Mouse (Mus musculus): ENCODE measurements around the gene Atp7b. TPM values are rescaled to one million over a fixed set of nuclear protein-coding genes. Genes with fewer than 3 reads are reported as not detected.

Gene Atp7b
- total and polyA plus RNA-seq, 3 experiments, result 29.4 to 32.5 TPM; not detected in 1

- H3K27ac ChIP-seq (ENCODE audit: control insufficient read depth, low read depth, low read length), result no peak overlapping the region
- TF ChIP-seq ZNF384 (IDR thresholded peaks at IDR 0.05; ENCODE audit: low read depth, low read length), result no peak
- TF ChIP-seq MYB (IDR thresholded peaks at IDR 0.05; ENCODE audit: low read depth, low read length), result no peak
- no peak for TF ChIP-seq NELFE (IDR thresholded peaks at IDR 0.05; ENCODE audit: low read depth, low read length)
- no peak for TF ChIP-seq TCF12 (IDR thresholded peaks at IDR 0.05; ENCODE audit: low read depth, low read length)
- H3K79me2 ChIP-seq (ENCODE audit: control insufficient read depth, insufficient read depth, low read length, poor library complexity), result no peaks in the 10 kb centered on the region
- H3K36me3 ChIP-seq (ENCODE audit: control insufficient read depth in 1 of 2, insufficient read depth in 2 of 2, low read length in 2 of 2), result peaks cover 0 to 27% of the 10 kb centered on the region in 2 experiments; a peak in 2 of 4 replicates
- H3K4me3 ChIP-seq (ENCODE audit: control insufficient read depth in 1 of 2, insufficient read depth in 1 of 2, low read depth in 2 of 2, low read length in 2 of 2), result no peak overlapping the region
- no peaks in the 10 kb centered on the region for H3K4me1 ChIP-seq (ENCODE audit: control insufficient read depth in 1 of 2, insufficient read depth in 2 of 2, low read length in 2 of 2)
- DNase-seq (ENCODE audit: low read depth, low spot score), result no peak
- no peaks in the 10 kb centered on the region for H3K27me3 ChIP-seq (ENCODE audit: control insufficient read depth in 1 of 2, insufficient read depth in 2 of 2, low read length in 2 of 2)
- H3K9ac ChIP-seq (ENCODE audit: control insufficient read depth, low read depth, low read length, poor library complexity, severe bottlenecking), result no peak overlapping the region
- no peaks in the 10 kb centered on the region for H3K9me3 ChIP-seq (replicated peaks; ENCODE audit: insufficient read depth, low read length)
Measured at GRCm38 (mm10) chr8:22009403-22009802, 50.7 kb downstream of the Atp7b start.

- H3K27ac ChIP-seq (ENCODE audit: control insufficient read depth, low read depth, low read length), result no peak overlapping the region
- H3K4me1 ChIP-seq (ENCODE audit: control insufficient read depth in 1 of 2, insufficient read depth in 2 of 2, low read length in 2 of 2), result no peaks in the 10 kb centered on the region
- H3K27me3 ChIP-seq (ENCODE audit: control insufficient read depth in 1 of 2, insufficient read depth in 2 of 2, low read length in 2 of 2), result no peaks in the 10 kb centered on the region
- TF ChIP-seq TBP (IDR thresholded peaks at IDR 0.05; ENCODE audit: low read depth, low read length), result no peak
- no peak for TF ChIP-seq ZMIZ1 (IDR thresholded peaks at IDR 0.05; ENCODE audit: low read depth, low read length)
- TF ChIP-seq TCF12 (IDR thresholded peaks at IDR 0.05; ENCODE audit: low read depth, low read length), result no peak
- no peak for TF ChIP-seq BHLHE40 (IDR thresholded peaks at IDR 0.05; ENCODE audit: borderline replicate concordance, low read depth, low read length)
- H3K79me2 ChIP-seq (ENCODE audit: control insufficient read depth, insufficient read depth, low read length, poor library complexity), result no peaks in the 10 kb centered on the region
- no peak for DNase-seq (ENCODE audit: low read depth, low spot score)
- peaks cover 0 to 21% of the 10 kb centered on the region in 2 experiments; a peak in 2 of 4 replicates for H3K36me3 ChIP-seq (ENCODE audit: control insufficient read depth in 1 of 2, insufficient read depth in 2 of 2, low read length in 2 of 2)
- no peaks in the 10 kb centered on the region for H3K9me3 ChIP-seq (replicated peaks; ENCODE audit: insufficient read depth, low read length)
- no peak overlapping the region for H3K9ac ChIP-seq (ENCODE audit: control insufficient read depth, low read depth, low read length, poor library complexity, severe bottlenecking)
- H3K4me3 ChIP-seq (ENCODE audit: control insufficient read depth in 1 of 2, insufficient read depth in 1 of 2, low read depth in 2 of 2, low read length in 2 of 2), result no peak overlapping the region
Measured at GRCm38 (mm10) chr8:22006423-22006822, 53.7 kb downstream of the Atp7b start.

- TF ChIP-seq RCOR1 (IDR thresholded peaks at IDR 0.05; ENCODE audit: low read depth, low read length) (no peak), HCFC1 (IDR thresholded peaks at IDR 0.05; ENCODE audit: low read depth, low read length) (no peak), BHLHE40 (IDR thresholded peaks at IDR 0.05; ENCODE audit: borderline replicate concordance, low read depth, low read length) (no peak), SIN3A (IDR thresholded peaks at IDR 0.05; ENCODE audit: low read length) (no peak), POLR2A (IDR thresholded peaks at IDR 0.05; ENCODE audit: control insufficient read depth in 1 of 2, insufficient read depth in 1 of 2, low read depth in 1 of 2, low read length in 2 of 2, poor library complexity in 1 of 2) (no peak; a peak in 1 of 4 replicates), MAX (IDR thresholded peaks at IDR 0.05; ENCODE audit: low read length) (no peak), KAT2A (conservative IDR thresholded peaks at IDR 0.05; ENCODE audit: low read depth, low read length) (no peak), E2F4 (IDR thresholded peaks at IDR 0.05; ENCODE audit: borderline replicate concordance, low read depth, low read length) (no peak), NRF1 (IDR thresholded peaks at IDR 0.05; ENCODE audit: insufficient read depth, low read depth, low read length, poor library complexity, severe bottlenecking) (no peak), CHD1 (IDR thresholded peaks at IDR 0.05; ENCODE audit: low read depth, low read length) (no peak), TAL1 (IDR thresholded peaks at IDR 0.05; ENCODE audit: low read length) (no peak), TBP (IDR thresholded peaks at IDR 0.05; ENCODE audit: low read depth, low read length) (no peak), POLR2AphosphoS2 (IDR thresholded peaks at IDR 0.05; ENCODE audit: low read length) (no peak), MXI1 (IDR thresholded peaks at IDR 0.05; ENCODE audit: low read depth, low read length) (no peak), ZC3H11A (IDR thresholded peaks at IDR 0.05; ENCODE audit: low read depth, low read length) (no peak), MYB (IDR thresholded peaks at IDR 0.05; ENCODE audit: low read depth, low read length) (no peak), ZKSCAN1 (IDR thresholded peaks at IDR 0.05; ENCODE audit: low read depth, low read length) (no peak)
- Histone ChIP-seq H3K36me3 (ENCODE audit: control insufficient read depth in 1 of 2, insufficient read depth in 2 of 2, low read length in 2 of 2) (peaks cover 0 to 17% of the 10 kb centered on the region in 2 experiments; a peak in 2 of 4 replicates), H3K27me3 (ENCODE audit: control insufficient read depth in 1 of 2, insufficient read depth in 2 of 2, low read length in 2 of 2) (no peaks in the 10 kb centered on the region), H3K4me3 (ENCODE audit: control insufficient read depth in 1 of 2, insufficient read depth in 1 of 2, low read depth in 2 of 2, low read length in 2 of 2) (no peak overlapping the region), H3K79me2 (ENCODE audit: control insufficient read depth, insufficient read depth, low read length, poor library complexity) (no peaks in the 10 kb centered on the region), H3K9me3 (replicated peaks; ENCODE audit: insufficient read depth, low read length) (no peaks in the 10 kb centered on the region), H3K27ac (ENCODE audit: control insufficient read depth, low read depth, low read length) (no peak overlapping the region), H3K4me1 (ENCODE audit: control insufficient read depth in 1 of 2, insufficient read depth in 2 of 2, low read length in 2 of 2) (no peaks in the 10 kb centered on the region), H3K9ac (ENCODE audit: control insufficient read depth, low read depth, low read length, poor library complexity, severe bottlenecking) (no peak overlapping the region)
- DNase-seq (ENCODE audit: low read depth, low spot score), result no peak
Measured at GRCm38 (mm10) chr8:22004750-22005522, 55.2 kb downstream of the Atp7b start.
